Mouse (Mus musculus) erythroid progenitor cell, adult 5-6 weeks (primary cell): Measurements from ENCODE around the gene Cct2. TPM values are rescaled to one million over a fixed set of nuclear protein-coding genes. Genes with fewer than 3 reads are reported as not detected.
A peak's percentile ranks its signal among the peaks of the same experiment; 100 is the strongest.
"Not testable (repeated sequence)": the region's sequence is repeated elsewhere in the genome, so short reads cannot be mapped to it uniquely, and the experiment has no call there.

Experiments used
- ATAC-seq: replicated peaks from 2 replicates; pipeline ENCODE4 v1.8.0; 2016; ENCODE audit warnings: moderate number of reproducible peaks, mild to moderate bottlenecking, moderate TSS enrichment, inconsistent platforms; ENCODE audit not compliant: poor library complexity, low FRiP score, severe bottlenecking
- total RNA-seq, 2 experiments: library from RNA; stranded (forward) in 1 of 2; stranded (reverse) in 1 of 2; fragments of 150-400 nt in 1 of 2; fragments of 186-747, 209-891 nt in 1 of 2; gene quantifications; 2 replicates each; pipeline versions ENCODE4 v1.2.3 to v1.2.4; 2015 to 2017; ENCODE audit warnings: low replicate concordance in 2 of 2

Gene Cct2
- total RNA-seq, 2 experiments from 2014 or later: 87.1 to 172 TPM

DNA sequence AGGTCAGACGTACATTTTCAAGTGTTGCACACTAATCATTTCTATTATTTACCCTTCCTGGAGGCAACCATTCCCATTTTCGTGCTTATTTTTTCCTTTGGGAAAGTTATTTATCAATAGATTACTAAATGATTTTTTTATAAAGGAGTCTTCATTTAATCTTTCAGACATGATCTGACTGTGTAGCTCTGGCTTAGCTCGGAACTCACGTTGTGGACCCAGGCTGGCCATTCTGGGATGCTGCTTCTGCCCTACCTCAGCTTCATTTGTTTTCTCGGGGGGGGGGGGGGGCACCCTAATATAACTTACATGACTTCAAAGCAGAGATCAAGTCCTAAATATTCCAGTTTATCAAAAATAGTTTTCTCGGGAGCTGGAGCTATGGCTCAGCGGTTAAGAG, 462 bp upstream of the Cct2 start:
- no peak for ATAC-seq

DNA sequence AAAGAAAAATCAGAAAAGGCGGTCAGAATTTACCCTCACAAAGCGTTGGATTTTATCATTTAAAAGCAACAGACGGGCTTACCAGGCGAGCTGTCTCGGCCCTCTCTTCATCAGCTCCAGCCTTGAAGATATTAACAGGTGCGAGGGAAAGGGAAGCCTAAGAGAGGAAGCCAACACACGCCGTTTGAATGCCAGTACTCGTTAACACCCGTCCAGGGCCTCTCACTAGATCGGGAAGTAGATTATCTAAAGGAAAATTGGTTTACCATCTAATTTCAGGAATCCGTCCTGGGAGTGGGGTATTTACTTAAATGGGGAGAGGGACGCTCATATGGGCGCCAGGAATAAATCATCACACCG, 740 bp downstream of the Cct2 start:
- peak; percentile 41 for ATAC-seq

DNA sequence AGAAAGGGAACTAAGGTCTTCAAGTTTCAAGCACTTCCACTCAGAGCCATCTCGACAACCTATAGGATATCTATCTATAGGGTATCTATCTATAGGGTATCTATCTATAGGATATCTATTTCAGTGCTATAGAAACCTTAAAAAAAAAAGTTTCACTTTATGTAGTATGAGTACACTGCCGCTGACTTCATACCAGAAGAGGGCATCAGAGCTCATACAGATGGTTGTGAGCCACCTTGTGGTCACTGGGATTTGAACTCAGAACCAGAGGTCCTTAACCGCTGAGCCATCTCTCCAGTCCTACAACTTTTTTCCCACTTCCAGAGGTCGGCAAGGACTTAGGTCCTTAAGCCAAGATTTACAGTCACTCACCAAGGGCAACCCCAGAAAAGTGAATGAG, 7.9 kb downstream of the Cct2 start:
- no peak for ATAC-seq

DNA sequence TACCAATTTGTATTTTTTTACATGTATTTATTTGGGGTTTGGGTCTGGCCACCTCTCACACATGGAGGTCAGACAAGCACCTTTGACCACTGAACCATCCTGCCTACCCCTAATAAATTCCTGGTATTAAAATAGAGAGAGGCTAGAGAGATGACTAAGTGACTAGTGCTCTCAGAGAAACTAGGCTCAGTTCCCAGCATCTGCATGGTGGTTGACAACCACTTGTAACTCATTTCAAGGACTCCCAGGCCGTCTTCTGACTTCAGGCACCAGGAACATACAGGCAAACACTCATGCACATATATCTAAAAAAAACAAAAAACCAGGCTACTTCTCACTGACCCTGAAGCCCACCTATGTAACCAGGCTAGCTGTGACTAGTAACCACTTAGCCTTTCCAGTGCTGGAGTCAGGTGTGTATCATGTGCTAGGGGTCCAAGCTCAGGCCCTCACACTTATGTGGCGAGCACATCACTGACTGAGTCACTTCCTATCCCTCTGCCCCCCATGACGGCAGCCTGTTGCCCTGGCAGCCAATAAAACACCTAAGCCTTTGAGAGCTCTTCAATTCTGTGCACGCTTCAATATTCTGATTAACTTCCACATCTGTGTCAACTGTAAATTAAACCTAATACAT, 13.5 kb downstream of the Cct2 start:
- no peak for ATAC-seq

DNA sequence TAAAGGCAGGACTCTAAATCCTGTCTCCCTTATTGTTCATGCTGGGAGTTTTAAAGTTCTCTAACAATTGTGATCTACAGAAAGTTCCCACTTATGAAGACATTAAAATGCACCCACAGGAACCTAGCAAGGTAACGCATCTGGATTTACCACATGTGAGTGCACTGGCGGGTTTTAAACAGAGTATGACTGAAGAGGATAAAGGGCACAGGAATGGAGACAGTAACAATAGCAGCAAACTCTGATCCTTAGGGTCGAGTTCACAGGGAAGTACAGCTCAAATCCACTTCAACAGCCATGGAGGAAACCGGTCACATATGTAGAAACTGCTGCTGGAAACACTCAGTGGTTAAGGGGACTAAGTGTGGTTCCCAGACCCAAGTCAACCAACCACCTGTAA, 14.4 kb downstream of the Cct2 start:
- no peak for ATAC-seq

DNA sequence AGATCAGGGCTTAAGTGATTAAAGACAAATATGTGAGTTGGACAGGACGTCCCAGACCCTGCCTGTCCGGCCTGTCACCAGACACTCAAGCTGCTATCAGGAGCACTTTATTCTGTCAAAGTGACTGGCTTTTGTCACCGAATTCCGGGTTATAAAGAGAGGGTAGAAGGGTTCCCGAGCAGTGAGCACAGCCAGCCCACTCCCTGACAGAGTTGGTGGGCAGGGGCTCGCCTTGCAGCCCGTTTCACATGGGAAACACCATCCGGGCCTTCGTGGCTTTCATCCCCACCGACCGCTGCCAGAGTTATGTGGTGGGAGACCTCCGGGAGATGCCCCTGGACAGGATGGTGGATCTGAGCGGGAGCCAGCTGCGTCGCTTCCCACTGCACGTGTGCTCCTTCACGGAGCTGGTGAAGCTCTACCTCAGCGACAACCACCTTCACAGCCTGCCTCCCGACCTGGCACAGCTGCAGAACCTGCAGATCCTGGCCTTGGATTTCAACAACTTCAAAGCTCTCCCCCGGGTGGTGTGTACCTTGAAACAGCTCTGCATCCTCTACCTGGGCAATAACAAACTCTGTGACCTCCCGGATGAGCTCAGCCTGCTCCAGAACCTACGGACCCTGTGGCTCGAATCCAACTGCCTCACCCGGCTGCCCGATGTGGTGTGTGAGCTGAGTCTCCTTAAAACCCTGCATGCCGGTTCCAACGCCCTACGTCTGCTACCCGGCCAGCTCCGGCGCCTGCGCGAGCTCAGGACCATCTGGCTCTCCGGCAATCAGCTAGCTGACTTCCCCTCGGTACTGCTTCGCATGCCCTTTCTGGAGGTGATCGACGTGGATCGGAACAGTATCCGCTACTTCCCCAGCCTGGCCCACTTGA, 18.2 kb downstream of the Cct2 start, which contains the start of gene Lrrc10:
Gene Lrrc10, plus strand, starts transcription at position 167 of the 882 bp plus-strand sequence.
- ATAC-seq: no peak

DNA sequence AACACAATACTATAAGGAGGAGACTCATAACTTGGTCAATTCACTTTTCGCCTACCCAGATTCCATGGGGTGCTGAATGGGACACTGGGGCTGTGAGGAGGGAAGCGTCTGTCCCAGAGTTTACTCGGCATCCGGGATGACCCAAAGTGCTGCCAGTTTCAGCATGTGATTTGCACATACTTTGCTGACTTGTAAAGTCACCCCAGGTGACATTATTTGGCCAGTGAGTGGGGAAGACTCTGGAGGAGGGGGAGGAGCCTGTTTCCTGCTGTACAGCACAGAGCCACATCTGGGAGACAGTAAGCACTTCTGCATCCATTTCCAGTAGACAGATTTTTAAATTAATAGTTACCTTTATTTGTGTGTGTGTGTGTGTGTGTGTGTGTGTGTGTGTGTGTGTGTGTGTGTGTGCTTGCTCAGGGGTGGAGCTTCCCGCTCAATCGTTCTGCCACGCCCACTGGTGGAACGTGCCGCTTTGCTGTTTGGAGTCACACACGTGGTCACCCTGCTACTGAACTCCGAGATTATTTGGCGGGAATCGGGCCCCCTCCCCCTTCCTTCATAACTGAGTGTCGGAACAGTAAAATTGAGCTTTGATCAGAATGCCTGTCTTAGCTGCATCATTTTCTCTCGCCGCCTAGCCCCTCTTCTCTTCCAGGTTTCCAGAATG, 20.0 kb downstream of the Cct2 start:
- ATAC-seq: not testable (repeated sequence)

DNA sequence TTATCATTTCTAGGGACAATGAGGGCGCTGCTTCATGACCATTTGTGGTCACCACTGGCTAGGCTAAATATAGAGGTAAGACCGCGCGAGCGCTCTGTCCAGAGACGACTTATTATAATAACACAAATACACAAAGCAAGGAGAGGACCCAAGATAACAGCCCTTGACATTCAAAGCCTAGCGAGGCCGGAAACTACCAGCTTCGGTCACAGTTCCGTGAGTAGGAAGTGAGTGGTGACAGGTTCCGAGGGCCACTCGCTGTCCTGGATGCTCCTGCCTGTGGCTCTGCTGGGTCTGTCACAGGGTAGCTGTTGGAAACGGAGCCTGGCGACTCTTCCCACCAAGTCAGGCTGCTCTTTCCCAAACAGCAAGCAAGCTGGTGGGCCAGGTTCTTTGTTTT, 21.3 kb downstream of the Cct2 start:
- ATAC-seq: no peak

DNA sequence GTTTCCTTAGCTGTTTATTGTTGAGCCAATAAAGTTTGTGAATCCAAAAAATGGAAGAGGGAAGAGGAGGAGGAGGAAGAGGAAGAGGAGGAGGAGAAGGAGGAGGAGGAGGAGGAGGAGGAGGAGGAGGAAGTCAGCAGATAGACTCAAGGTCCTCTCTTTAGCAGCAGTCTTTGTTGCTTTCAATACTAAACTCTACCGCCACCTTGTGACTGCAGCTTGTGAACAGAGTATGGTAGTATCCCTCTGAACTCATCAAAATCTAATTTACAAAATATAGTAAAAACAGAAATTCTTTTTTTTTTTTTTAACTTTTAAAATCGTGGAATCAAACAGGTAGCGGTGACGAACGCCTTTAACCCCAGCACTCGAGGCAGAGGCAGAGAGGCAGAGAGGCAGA, 23.3 kb downstream of the Cct2 start:
- ATAC-seq: no peak

DNA sequence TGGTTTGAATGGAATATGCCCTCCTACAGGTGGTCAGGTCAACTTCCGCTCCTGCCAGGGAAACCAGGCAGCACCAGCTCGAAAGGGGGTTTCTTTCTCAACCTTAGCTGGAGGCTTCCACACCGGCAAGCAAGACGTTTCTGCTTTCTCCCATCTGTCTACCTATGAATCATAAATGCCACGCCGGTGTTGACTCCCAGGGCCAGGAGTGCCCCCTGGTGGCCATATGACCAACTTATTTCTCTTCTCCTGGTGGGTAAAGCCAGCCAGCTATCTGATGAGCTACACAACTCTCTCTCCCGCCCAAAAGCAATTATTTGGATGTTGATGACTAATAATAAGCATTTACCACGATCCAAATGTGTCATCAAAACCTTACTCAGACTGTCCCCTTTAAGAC, 29.8 kb downstream of the Cct2 start:
- peak; percentile 76 for ATAC-seq

DNA sequence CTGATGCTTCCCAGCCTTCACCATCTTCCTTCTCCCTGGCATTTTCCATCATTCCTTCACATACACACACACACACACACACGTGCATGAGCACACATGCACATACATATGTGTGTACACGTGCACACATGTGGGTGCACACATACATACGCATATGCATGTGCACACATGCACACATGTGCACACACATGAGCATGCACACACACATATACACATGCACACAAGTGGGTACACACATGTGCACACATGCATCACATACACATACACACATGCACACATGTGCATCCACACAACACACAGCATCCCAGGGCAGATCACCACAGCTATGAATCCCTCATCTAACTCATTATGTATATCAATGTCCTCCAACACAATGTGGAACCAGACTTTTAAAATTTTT, 32.5 kb downstream of the Cct2 start:
- no peak for ATAC-seq

DNA sequence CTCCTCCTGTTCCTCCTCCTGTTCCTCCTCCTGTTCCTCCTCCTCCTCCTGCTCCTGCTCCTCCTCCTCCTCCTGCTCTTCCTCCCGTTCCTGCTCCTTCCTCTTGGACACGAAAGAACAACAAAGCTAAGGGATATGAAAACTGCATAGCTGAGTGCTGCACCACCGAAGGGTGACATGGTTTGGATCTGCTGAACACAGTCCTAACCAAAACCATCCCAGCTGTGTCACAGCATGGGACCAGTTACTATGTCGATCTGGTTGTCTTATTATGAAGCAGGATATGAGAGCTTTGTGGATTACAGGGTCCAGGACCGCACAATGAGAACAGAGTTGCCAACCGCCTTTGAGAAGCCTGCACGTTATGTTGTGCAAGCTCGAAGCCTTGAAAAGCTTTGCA, 37.4 kb downstream of the Cct2 start:
- ATAC-seq: no peak

DNA sequence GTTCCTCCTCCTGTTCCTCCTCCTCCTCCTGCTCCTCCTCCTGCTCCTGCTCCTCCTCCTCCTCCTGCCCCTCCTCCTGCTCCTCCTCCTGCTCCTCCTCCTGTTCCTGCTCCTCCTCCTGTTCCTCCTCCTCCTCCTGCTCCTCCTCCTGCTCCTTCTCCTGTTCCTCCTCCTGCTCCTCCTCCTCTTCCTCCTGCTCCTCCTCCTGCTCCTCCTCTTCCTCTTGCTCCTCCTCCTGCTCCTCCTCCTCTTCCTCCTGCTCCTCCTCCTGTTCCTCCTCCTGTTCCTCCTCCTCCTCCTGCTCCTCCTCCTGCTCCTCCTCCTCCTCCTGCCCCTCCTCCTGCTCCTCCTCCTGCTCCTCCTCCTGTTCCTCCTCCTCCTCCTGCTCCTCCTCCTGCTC, 37.8 kb downstream of the Cct2 start:
- not testable (repeated sequence) for ATAC-seq

DNA sequence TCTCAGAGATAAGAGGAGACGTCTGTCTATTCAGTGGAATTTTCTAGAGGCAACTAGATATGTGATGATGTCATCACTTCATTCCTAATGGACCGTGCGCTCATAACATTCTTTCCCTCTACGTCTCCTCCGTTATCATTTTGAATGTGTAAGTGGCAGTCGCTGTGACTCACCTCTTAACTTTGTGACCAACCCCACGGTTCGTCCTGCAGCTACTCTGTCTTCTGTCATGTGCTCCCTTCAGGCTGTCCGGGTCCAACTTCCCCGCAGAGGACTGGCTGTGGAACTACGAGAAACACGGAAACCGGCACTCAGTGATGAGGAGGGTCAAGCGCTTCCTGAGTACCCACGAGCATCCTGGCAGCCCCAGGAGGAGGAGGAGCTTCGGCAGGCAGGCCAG, 39.9 kb downstream of the Cct2 start:
- ATAC-seq: no peak

DNA sequence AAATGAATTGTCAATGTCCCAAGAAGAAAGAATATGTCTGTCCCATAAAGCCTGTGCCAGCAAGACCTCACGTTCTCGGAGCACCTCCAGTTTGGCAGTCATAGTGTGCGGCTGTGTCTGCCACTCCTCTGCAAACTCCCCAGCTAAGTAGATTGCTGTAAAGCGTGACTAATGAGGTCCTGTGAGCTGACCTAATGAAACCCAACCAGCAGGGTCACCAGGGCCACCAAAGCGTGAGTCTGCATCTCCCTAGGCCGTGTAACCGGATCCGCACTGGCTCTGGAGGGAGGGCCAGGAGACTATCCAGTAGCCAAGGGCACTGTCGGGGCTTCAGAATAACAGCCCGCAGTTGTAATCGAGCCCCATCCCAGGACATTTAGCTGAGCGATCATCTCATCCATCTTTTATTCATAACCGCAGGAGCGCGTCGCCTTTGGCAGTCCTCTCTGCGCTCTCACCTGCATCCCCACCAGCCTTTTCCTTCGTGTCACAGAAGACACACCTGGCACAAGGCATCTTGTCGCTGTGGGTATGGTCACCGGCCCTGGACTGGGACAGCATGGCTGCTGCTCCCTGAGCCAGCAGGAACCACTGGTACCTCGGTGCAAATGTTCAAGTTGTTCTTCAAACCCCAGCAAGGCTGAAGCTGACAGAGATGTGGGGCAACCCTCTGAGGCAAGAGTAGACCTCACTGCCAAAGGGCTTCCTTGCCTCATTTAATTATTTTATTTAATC, 42.4 kb downstream of the Cct2 start:
- no peak for ATAC-seq

DNA sequence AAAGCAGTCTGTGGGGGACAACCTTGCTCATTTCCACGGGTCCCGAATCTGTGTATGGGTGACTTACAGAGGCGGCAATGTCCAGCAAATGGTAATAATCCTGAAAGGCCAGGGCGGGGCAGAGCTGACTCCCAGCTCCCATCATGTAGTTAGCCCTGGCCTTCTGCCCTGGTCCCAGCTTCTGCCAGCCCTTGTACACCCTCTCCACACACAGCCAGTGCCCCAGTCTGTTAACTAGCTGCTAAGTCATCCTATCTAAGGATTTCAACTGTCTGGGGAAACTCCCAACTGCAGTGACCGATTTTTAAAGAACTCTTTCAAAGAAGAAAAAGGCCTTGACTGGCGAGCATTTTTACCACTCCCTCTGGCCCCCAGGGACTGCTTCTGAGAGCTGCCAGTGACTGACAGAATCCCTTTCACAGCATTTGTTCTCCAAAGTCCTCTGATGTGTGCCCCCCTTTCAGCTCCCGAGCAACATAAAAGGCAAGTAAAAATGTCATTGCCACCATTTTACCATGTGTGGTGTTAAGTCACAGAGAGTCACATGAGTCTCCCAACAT, 45.3 kb downstream of the Cct2 start:
- no peak for ATAC-seq

DNA sequence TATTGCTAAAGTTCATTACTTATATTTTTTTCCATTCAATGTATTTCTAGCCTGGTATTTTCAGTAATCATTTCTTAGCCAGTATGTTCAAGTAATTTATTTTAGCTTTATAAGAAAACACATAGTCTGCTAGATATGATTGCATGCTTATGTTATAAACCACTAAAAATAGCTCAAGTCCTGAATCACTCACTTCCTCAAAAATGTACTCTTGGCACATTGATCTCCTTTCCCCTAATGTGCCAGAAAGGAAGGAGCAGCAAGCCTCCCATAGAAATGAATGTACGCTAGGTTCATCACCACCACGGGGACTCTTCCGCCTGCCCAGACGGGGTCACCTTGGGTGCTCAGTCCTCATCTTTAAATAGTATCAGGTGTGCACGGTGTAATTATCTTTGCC, 49.0 kb downstream of the Cct2 start:
- ATAC-seq: no peak

DNA sequence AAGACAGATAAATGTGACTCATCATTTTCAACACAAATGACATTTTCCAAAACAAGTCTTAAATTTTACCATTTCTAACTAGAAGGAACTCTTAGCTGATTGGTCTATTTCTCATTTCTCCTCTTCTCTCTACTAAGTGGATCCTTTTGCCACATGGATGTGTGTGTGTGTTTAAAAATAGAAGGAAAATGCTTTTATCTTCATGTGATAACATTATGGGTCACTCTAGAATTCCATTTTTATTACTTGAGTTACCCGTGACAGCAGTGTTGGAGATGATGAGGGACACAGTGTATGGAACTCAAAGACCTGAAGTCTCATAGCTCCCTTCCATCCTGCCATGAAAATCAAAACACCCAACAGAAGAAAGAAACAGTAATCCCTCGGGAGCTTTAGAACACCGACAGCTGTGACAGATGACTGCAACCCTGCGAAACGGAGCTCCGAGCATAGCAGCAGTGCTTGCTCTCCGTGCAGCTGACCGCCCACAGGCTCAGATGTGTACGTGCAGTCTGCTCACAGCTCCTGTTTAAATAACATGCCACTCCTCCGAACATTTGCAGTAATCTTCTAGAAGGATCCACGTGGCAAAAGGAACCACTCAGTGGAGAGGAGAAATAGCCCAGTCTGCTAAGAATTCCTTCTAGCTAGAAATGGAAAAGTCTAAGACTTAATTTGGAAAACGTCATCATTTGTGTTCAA, 49.8 kb downstream of the Cct2 start:
- no peak for ATAC-seq

DNA sequence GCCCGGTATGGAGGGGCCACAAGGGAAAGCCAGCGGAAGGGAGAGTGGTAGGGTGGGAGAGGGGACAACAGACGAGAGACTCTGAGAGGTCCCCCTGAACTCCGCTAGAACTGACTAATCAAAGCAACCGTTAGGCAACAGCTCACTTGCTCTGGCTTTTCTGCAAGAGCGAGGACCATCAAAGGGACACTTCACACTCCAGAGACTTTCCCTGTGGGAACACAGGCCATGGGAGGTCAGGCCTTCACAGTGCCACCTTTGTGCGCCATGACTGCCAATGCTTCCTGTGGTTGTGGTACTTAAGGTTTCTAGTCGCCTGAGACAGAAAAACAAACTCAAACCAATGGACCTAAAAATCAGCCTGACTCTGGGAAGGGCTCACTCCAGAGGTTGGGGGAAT, 52.6 kb downstream of the Cct2 start:
- no peak for ATAC-seq
